Mouse (Mus musculus) intestine, embryonic 15.5 days (tissue): ENCODE measurements around the gene Napsa. TPM values are rescaled to one million over a fixed set of nuclear protein-coding genes. Genes with fewer than 3 reads are reported as not detected.

ENCODE experiments used
- ATAC-seq: fragments of 200-750 bp; cut with Nextera tagmentation; 2 replicates; pipeline ENCODE4 v1.8.0; 2017; ENCODE audit warnings: moderate TSS enrichment, moderate library complexity
- H3K27ac ChIP-seq: fragments of 300-500 bp; sonication (generic); 2 replicates; pipeline ENCODE4 v1.5.1; 2015; ENCODE audit warnings: mild to moderate bottlenecking, inconsistent platforms
- H3K27me3 ChIP-seq: fragments of 300-500 bp; sonication (generic); replicated peaks from 2 replicates; pipeline ENCODE4 v1.6.1; 2015; ENCODE audit warnings: inconsistent platforms
- H3K36me3 ChIP-seq: fragments of 300-500 bp; sonication (generic); 2 replicates; pipeline ENCODE4 v1.6.1; 2015; ENCODE audit warnings: inconsistent platforms
- H3K4me1 ChIP-seq: fragments of 300-500 bp; sonication (generic); replicated peaks from 2 replicates; pipeline ENCODE4 v1.6.1; 2015; ENCODE audit warnings: inconsistent platforms
- H3K4me2 ChIP-seq: fragments of 300-500 bp; sonication (generic); replicated peaks from 2 replicates; pipeline ENCODE4 v1.6.1; 2015; ENCODE audit warnings: mild to moderate bottlenecking, inconsistent platforms
- H3K4me3 ChIP-seq: fragments of 300-500 bp; sonication (generic); replicated peaks from 2 replicates; pipeline ENCODE4 v1.5.1; 2015; ENCODE audit warnings: inconsistent platforms
- H3K9ac ChIP-seq: fragments of 300-500 bp; sonication (generic); 2 replicates; pipeline ENCODE4 v1.6.1; 2015; ENCODE audit warnings: inconsistent platforms
- H3K9me3 ChIP-seq: fragments of 300-500 bp; sonication (generic); 2 replicates; pipeline ENCODE4 v1.6.1; 2016; ENCODE audit warnings: inconsistent platforms
- WGBS: fragments of 180-500 bp; shearing (Covaris S2); methylation state at CpG from one replicate; pipeline ENCODE4 v1.1.7; 2015; 5-methylcytosine and 5-hydroxymethylcytosine counted together
- polyA plus RNA-seq: library from polyadenylated mRNA; unstranded; fragments of >200 nt; fragmentation: Nextera tagmentation; extraction: Ambion mirVana; gene quantifications from 2 replicates; pipeline ENCODE4 v1.2.1, GENCODE M21; 2015

The Napsa gene
- polyA plus RNA-seq, 1 experiment from 2014 or later, result 3.6 TPM

DNA sequence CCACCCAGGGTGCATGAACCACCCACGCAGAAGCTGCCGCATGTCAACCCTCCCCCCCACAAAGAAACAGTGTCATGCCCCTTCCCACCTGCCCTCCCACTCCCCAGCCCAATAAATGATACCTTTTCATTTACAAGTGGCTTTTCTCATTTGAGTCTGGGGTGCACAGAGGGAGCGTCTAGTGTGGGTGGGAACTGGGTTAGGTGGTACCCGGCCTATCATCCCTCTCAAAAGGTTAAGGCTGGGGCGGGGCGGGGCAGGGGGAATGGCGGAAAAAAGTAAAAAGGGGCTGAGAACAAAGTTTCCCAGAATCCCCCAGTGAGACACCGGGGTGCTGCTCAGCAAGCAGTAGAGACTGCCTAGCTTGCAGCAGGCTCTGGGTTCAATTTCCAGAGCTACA, 32.4 kb downstream of the Napsa start:
- Histone ChIP-seq H3K4me1 (peaks cover 6% of the 10 kb centered on the region), H3K9ac (no peak overlapping the region), H3K9me3 (no peaks in the 10 kb centered on the region), H3K4me3 (0 out of 2 replicates have a peak overlapping the region, but pooled peaks have one; percentile 32), H3K27ac (no peak overlapping the region), H3K27me3 (peaks cover 59% of the 10 kb centered on the region), H3K4me2 (peak overlapping the region; percentile 66), H3K36me3 (no peaks in the 10 kb centered on the region)
- no peak for ATAC-seq
- 6% methylated on average over 8 of the region's 8 CpGs for WGBS

DNA sequence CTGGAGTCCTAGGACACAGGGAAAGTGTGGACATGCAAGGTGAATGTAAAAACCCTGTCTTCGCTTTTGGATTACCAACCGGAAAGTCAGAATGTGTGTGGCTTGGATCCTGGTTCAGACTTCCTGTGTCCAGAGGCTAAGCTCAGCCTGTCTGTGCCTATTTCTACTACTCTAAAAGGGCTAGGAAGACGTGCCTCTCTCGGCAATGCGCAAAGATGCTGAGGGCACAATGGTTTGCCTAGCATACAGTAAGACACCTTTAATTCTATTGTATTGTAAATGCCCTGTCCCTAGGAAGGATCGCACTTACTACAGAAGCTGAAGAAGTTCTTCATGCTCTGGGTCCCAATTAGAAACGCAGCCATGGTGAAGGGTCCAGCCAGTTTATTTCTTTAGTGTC, 33.3 kb downstream of the Napsa start:
- no peak overlapping the region for H3K27ac ChIP-seq
- H3K9ac ChIP-seq, result no peak overlapping the region
- H3K4me1 ChIP-seq, result peaks cover 6% of the 10 kb centered on the region
- H3K27me3 ChIP-seq, result peaks cover 59% of the 10 kb centered on the region
- WGBS, result 45% methylated on average over 7 of the region's 7 CpGs
- H3K4me2 ChIP-seq, result no peak overlapping the region
- no peak overlapping the region for H3K4me3 ChIP-seq
- no peak for ATAC-seq
- H3K9me3 ChIP-seq, result no peaks in the 10 kb centered on the region
- H3K36me3 ChIP-seq, result no peaks in the 10 kb centered on the region; the same call in 1 of the 2 replicates

DNA sequence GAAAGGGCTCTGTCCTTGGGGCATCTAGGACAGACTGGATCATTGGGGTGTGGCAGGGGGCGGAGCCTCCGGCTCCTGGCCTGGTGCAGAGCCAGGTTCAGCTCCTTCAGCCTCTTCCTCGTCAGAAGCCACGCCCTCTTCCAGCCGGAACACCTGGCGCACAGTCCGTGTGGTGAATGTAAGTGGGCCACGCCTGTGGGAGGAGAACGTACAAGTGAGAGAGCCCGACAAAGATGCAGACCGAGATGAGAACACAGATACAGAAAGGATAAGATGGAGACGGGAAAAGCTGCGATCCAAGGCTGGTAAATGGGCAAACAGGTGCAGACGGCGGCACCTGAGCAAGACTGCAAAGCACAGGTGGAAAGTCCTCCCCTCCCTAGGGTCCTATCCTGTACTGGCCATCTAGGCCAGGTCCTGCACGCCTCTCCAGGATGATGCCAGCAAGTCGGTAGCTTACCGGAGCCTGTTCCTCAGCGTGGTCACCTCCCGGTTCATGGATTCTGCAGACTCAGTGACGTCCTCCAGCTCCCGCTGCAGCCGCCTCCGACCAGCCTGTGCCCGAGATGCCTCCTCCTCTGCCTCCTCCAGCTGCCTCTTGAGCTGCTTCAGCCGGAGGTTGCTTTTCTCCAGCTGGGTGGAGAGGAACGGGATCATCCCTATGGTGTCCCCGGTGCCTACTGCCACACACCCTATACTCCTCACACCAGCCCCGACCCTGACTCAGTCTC, 34.2 kb downstream of the Napsa start:
- Histone ChIP-seq H3K4me2 (0 out of 2 replicates have a peak overlapping the region, but pooled peaks have one; percentile 19), H3K9me3 (no peaks in the 10 kb centered on the region), H3K9ac (no peak overlapping the region), H3K4me1 (peaks cover 6% of the 10 kb centered on the region), H3K4me3 (no peak overlapping the region), H3K36me3 (peaks cover 3% of the 10 kb centered on the region; the same call in 1 of the 2 replicates), H3K27me3 (peaks cover 51% of the 10 kb centered on the region), H3K27ac (no peak overlapping the region)
- peak; percentile 93 for ATAC-seq
- 6% methylated on average over 29 of the region's 29 CpGs for WGBS

DNA sequence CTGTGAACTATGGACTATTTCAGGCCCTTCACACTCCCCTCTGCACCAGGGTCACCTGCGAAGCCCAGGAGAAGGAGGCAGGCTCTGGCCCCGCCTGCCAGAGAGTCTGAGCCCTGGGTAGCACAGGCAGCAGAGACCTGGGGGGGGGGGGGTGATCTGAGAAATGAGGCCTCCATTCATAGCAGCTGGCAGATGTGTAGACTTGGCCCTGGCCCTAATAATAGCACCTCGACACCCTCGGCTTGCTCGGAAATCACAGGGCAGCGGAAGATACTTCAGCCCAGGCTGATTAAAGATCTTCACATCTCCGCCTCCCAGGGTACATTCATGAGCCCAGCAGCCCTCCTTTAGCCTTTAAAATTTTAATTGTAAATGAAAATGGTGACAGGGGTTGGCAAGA, 40.0 kb downstream of the Napsa start:
- no peaks in the 10 kb centered on the region for H3K9me3 ChIP-seq
- no peak overlapping the region for H3K4me2 ChIP-seq
- H3K4me1 ChIP-seq, result no peaks in the 10 kb centered on the region
- H3K27me3 ChIP-seq, result peaks cover 19% of the 10 kb centered on the region
- H3K4me3 ChIP-seq, result no peak overlapping the region
- H3K36me3 ChIP-seq, result peaks cover 3% of the 10 kb centered on the region; the same call in 1 of the 2 replicates
- 60% methylated on average over 7 of the region's 7 CpGs for WGBS
- H3K27ac ChIP-seq, result no peak overlapping the region
- ATAC-seq, result no peak
- H3K9ac ChIP-seq, result no peak overlapping the region

DNA sequence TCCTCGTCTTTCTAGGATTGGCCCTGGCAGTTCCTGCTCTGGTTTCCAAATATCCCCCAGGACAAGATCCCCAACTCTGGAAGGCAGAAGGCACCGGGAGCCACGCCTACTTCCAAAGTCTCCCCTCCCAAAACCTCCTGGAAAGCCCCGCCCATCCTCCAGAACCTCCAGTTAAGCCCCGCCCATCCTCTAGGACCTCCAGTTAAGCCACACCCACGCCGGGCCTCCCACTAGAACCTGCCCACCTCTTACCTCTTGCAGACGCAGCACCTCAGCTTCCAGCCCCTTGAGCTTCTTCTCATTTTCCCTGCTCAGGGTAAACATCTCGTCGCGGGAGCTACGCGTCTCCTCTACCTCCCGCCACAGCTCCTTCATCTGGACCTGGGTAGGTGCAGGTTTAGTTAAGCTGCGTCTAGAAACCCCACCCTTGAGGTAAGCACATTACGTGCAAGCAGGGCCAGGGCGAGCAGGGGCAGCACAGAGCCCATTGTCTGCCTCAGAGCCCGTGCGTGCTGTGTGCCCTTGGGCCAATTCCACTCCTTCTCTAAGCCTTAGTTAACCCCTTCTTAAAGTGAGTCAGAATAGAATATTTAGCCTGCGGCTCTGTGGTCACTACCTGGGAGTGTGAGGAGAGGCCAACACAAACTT, 42.0 kb downstream of the Napsa start:
- ATAC-seq, result no peak
- Histone ChIP-seq H3K27me3 (peaks cover 19% of the 10 kb centered on the region), H3K4me2 (no peak overlapping the region), H3K9me3 (no peaks in the 10 kb centered on the region), H3K9ac (no peak overlapping the region), H3K27ac (no peak overlapping the region), H3K36me3 (peaks cover 3% of the 10 kb centered on the region; the same call in 1 of the 2 replicates), H3K4me1 (no peaks in the 10 kb centered on the region), H3K4me3 (no peak overlapping the region)
- 16% methylated on average over 20 of the region's 20 CpGs for WGBS

DNA sequence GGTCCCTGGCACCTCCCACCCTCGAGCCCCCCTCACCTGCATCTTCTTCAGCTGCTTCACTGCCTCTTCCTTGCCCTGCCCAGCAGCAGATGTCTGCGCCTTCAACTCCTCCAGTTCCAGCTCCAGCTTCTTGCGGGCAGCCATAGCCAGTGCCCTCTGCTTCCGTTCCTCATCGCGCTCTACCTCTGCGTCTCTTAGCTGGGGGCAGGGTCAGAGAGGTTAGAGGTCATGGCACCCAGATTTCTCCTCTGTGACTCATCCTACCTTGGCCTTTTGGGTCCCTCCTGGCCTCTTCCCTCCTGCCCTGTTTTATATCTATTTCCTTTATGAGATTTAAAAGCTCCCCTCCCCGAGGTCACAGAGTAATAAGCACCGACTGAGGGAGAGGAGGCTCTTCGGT, 43.1 kb downstream of the Napsa start:
- Histone ChIP-seq H3K27me3 (peaks cover 19% of the 10 kb centered on the region), H3K27ac (no peak overlapping the region), H3K4me1 (no peaks in the 10 kb centered on the region), H3K4me2 (no peak overlapping the region), H3K4me3 (no peak overlapping the region), H3K36me3 (peaks cover 8% of the 10 kb centered on the region; the same call in 1 of the 2 replicates), H3K9ac (no peak overlapping the region), H3K9me3 (no peaks in the 10 kb centered on the region)
- no peak for ATAC-seq
- 13% methylated on average over 10 of the region's 10 CpGs for WGBS

DNA sequence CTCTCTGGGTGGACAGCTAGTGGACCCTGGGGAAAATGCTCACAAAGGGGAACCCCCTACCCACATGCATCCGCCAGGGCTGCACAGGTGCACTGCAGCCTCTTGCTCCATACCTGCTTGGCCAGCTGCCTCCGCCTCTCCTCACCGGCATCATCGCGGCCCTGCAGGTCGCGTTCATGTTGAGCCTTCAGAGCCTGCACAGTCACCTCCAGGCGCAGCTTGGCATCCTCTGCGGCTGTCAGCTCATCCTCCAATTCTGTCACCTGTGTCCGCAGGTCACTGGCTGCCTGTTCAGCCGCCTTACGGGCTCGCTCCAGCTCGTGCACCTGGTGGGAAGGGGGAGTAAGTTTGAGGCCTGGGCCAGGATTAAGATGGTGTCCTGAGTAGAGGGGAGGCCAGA, 43.8 kb downstream of the Napsa start:
- H3K9me3 ChIP-seq, result no peaks in the 10 kb centered on the region
- no peak for ATAC-seq
- H3K4me1 ChIP-seq, result no peaks in the 10 kb centered on the region
- no peak overlapping the region for H3K4me3 ChIP-seq
- 83% methylated on average over 14 of the region's 14 CpGs for WGBS
- no peak overlapping the region for H3K27ac ChIP-seq
- H3K4me2 ChIP-seq, result no peak overlapping the region
- H3K9ac ChIP-seq, result no peak overlapping the region
- H3K27me3 ChIP-seq, result peaks cover 19% of the 10 kb centered on the region
- 0 out of 2 replicates have a peak, but pooled peaks cover 5% of the 10 kb centered on the region for H3K36me3 ChIP-seq

DNA sequence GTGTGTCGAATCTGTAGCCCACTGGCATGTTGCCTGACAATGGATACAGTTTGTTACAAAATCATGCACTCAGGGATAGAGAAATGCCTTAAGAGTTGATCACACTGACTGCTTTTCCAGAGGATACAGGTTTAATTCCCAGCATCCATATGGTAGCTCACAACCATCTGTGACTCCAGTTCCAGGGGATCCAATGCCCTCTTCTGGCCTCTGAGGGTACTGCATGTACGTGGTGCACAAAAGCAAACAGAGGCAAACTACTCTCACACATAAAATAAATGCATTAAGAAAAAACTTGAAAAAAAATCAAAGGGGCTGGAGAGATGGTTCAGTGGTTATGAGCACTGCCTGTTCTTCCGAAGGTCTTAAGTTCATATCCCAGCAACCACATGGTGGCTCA, 44.9 kb downstream of the Napsa start:
- no peak overlapping the region for H3K27ac ChIP-seq
- H3K4me3 ChIP-seq, result no peak overlapping the region
- WGBS, result 74% methylated on average over 3 of the region's 3 CpGs
- no peak for ATAC-seq
- 0 out of 2 replicates have a peak, but pooled peaks cover 5% of the 10 kb centered on the region for H3K36me3 ChIP-seq
- no peaks in the 10 kb centered on the region for H3K4me1 ChIP-seq
- H3K4me2 ChIP-seq, result no peak overlapping the region
- H3K27me3 ChIP-seq, result peaks cover 19% of the 10 kb centered on the region
- H3K9ac ChIP-seq, result no peak overlapping the region
- H3K9me3 ChIP-seq, result no peaks in the 10 kb centered on the region

DNA sequence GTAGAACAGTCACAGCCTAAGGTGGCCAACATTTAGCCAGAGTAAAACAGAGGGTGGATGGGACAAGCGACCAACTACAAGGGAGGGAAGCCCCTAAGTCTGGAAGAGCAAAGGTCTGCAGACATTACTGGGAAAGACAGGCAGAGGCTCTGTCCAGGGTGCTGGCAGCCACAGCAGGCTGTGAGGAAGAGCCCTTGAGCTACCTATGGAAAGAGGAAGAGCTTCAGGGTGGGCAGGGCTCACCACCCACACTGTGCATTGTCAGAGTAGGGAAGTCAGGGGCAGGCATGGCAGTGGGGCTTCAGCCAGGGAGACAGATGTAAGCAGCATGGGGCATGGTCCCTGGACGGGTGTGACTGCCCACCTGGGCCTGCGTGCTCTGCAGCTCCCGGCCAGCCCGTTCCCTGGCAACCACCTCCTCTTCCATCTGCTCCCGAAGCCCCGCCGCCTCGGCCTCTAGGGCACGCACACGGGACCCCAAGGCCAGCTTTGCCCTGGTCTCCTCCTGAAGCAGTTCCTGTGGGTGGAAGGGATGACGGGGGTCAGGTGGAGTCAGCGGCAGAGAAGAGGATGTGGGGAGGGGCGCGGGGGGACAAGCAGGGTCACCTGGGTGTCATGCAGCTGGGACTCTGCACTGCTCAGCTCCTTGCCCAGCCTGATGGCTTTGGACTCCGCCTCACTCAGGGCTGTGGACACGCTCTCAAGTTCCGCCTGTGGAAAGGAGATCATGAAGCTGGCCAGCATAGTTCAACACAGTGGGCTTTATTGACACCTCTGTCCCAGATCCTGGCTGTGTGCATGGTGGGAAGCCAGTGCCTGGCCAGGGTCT, 51.7 kb downstream of the Napsa start:
- 0 out of 2 replicates have a peak, but pooled peaks have one; percentile 23 for ATAC-seq
- no peak overlapping the region for H3K27ac ChIP-seq
- no peaks in the 10 kb centered on the region for H3K27me3 ChIP-seq
- H3K9me3 ChIP-seq, result no peaks in the 10 kb centered on the region
- no peaks in the 10 kb centered on the region for H3K4me1 ChIP-seq
- no peak overlapping the region for H3K4me2 ChIP-seq
- H3K4me3 ChIP-seq, result no peak overlapping the region
- peaks cover 5% of the 10 kb centered on the region for H3K36me3 ChIP-seq
- H3K9ac ChIP-seq, result no peak overlapping the region
- 41% methylated on average over 18 of the region's 18 CpGs for WGBS

DNA sequence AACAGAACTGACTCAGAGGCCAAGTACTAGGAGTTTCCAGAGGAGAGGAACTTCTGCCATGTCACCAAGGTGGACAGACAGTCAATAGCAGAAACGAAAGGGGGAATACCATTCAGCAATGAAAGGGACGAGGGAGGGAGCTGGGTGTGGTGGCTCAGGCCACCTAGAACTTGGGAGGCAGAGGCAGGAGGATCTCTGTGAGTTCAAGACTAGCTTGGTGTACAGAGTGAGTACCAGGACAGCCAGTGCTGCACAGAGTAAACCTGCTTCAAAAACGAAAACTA, 52.3 kb downstream of the Napsa start:
- Histone ChIP-seq H3K27ac (no peak overlapping the region), H3K9me3 (no peaks in the 10 kb centered on the region), H3K27me3 (no peaks in the 10 kb centered on the region), H3K9ac (no peak overlapping the region), H3K4me3 (no peak overlapping the region), H3K36me3 (peaks cover 3% of the 10 kb centered on the region), H3K4me2 (no peak overlapping the region), H3K4me1 (no peaks in the 10 kb centered on the region)
- 87% methylated on average over 3 of the region's 3 CpGs for WGBS
- no peak for ATAC-seq

DNA sequence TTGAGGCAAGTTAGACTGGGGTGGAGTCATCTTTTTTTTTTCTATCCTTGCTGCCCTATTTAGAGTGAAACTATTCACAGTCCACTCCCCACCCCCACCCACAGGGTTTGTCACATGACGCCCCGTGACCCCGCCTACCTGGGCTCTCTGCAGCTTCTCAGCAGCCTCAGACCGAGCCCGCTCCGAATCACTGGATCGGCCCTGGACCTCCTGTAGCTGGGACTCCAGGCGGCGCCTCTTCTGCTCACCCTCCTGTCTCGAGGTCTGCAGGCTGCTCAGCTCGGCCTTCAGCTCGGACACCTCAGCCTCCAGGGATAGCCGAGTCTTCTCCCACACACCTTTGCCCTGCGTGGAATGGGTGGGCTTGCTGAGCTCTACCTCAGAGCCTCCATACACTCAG, 52.6 kb downstream of the Napsa start:
- 56% methylated on average over 14 of the region's 14 CpGs for WGBS
- Histone ChIP-seq H3K4me1 (no peaks in the 10 kb centered on the region), H3K36me3 (no peaks in the 10 kb centered on the region; the same call in none of the 2 replicates), H3K27ac (no peak overlapping the region), H3K9me3 (no peaks in the 10 kb centered on the region), H3K27me3 (no peaks in the 10 kb centered on the region), H3K9ac (no peak overlapping the region), H3K4me3 (no peak overlapping the region), H3K4me2 (no peak overlapping the region)
- ATAC-seq, result no peak
